Mouse (Mus musculus) spleen, postnatal 14 days (tissue): Measurements from ENCODE around the gene Tmc5.

Experiments used
- DNase-seq, 2 experiments: peaks; one replicate each; pipeline ENCODE4 v3.0.0; 2021 to 2022; ENCODE audit warnings: low spot score in 2 of 2

Gene Tmc5

GRCm38 (mm10) chr7:118696146-118696545 lies 99.0 kb downstream of the Tmc5 start:
- DNase-seq = no peak

DNA sequence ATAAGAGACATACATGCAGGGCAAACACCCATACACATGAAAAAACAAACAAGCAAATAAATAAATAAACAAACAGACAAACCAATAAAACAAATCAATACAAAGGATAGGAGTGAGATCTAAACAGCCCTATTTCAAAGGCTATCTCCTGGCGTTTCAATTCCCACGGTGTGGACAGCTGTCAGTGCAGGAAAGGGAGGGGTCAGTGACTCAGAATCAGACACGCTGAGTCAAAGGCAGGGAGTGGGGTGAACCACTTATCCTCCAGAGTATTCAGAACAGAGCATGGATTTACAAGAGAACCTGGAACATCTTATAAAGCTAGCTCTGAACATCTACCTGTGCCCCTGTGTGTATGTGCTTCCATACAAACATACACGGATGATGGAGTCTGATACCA lies 100.1 kb downstream of the Tmc5 start:
- no peak for DNase-seq

GRCm38 (mm10) chr7:118698882-118699281 lies 101.8 kb downstream of the Tmc5 start:
- DNase-seq = no peak

- no peak for DNase-seq
Measured at GRCm38 (mm10) chr7:118703144-118703561, 106.1 kb downstream of the Tmc5 start.

- DNase-seq = no peak
Measured at GRCm38 (mm10) chr7:118704001-118704850, 107.1 kb downstream of the Tmc5 start.

DNA sequence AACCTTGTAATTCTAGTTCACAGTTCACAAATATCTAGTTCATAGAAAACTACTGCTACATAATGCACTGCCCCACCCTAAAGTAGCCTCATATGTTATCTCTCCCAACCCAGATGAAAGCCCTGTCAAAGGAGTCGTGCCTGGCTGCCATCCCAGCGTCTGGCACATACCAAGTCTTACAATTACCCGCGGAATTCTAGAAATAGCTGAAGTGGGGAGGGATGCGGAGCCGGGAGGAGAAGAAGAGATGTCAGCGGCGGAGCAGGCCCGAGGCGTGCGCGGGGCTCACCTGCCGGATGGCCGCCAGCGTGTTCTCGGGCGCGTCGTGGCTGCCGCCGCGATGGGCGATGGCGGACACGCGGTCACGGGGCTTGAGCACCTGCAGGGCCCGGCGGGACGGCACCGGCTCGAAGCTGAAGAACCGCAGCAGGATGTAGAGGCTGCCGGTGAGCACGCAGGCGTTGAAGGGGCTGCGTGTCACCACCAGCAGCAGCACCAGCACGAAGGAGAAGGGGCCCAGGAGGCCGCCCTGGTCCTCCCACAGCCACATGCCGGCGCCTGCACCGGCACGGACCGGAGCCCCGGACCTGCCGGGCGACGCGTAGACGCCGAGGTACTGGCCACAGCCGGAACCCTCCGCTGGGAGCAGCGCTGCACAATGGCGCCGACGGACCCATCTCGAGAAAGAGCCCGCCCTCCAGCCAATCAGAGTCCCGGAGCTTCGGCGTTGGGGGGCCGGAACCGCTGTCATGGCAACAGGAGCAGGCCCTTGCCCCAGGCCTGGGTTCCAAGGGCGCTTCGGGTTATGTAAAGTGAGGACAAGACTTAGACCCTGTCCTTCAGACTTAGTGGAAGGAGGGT lies 108.2 kb downstream of the Tmc5 start, which contains the start of gene Gde1:
Gene Gde1, minus strand, starts transcription at position 678 of the 861 bp plus-strand sequence.
- peak; percentile 74 to 85 for DNase-seq

DNA sequence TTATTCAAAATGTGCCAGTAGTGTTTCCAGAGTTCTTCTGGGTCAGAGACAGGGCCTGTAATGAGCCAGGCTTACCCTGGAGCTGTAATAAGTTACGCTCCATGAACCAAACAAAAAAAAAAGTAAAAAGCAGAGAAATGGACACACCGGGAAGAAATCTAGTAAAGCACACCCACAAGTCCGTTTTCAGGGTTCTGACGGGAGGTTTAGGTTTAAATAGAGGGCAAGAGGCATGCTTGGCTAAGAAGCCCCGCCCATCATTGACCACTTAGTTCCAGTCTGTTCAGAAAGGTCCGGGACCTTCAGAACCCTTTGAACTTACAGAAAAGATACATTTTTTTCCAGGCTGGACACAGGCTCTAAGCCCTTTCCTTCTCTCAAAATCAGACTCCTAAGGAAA lies 109.0 kb downstream of the Tmc5 start:
- no peak for DNase-seq

DNA sequence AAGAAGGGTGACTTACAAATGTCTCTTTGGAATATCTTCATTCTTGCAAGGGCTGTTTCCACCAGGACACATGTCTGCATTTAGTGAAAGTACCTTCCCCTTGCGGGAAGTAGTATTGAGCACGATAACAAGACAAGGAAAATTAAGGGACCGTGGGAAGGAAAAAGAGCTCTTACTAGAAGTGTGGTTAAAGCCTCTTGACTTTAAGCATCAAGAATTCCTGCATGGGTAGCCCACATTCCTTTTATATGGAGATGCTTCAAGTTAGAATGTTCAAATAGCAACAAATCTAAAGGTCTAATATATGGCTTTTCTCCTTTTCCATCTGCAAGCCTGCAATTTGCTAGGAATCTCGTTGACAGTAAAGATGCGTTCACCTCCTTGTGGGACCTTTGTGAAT lies 109.4 kb downstream of the Tmc5 start:
- no peak for DNase-seq

- no peak for DNase-seq
Measured at GRCm38 (mm10) chr7:118707216-118707615, 110.1 kb downstream of the Tmc5 start.

DNA sequence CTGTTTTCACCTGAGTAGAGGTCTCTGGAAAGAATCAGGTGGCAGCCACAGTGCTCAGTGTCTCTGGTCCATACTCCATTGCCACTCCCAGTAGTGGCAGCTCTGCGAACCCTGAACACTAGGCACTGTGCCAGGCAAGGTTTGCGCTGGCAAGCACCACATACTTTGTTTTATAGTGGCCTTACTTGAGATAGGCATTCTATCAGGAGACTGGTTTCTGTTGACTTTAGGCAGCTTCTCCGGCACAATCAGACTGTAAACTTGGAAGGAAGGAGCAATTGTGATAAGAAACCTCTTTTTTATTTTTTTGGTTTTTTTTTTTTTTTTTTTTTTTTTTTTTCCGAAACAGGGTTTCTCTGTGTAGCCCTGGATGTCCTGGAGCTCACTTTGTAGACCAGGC lies 110.9 kb downstream of the Tmc5 start:
- DNase-seq = no peak

- DNase-seq = no peak
Measured at GRCm38 (mm10) chr7:118710776-118711175, 113.7 kb downstream of the Tmc5 start.

DNA sequence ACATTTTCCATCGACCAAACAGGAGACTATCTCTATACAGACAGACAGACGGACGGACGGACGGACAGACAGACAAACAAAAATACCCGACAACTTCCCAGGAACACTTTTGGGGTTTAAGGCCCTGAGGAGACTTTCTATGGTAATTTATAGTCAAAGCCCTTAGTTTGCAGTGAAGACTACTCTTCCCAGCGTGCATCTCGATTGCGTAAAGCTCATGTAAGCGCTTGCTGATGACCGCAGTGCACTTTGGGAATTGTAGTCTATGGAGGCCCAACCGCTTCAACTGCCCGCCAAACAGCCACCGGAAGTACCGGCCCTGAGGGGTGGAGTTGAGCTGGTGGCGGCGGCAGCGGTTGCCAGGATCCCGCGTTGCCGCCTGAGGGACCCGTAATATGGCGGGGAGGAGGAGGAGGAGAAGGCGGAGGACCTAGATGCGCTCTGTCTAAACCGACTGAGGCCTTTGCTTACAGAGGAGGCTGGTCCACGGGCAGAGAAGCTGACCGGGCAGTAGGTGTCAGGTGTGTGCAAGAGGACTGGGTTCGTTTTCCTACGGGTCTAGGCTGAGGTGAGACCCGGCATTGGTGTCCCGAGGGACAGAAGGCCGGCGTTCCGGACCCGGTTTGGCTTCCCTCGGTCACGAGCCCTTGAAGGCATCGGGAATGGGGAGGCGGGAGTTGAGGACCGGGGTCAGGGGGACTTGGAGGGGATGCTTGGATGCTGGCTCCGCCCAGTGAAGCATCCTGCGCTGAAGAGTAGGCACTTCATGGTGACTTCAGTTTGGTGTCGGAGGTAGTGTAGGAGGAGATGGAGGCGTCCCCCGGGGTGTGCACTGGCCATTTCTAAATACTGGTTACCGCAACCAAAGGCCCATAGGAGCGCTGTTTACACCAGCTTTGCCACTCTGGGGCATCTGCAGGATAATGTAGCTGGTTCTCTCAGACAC lies 115.4 kb downstream of the Tmc5 start, which contains the start of gene Ccp110:
Gene Ccp110, plus strand, starts transcription at position 325 of the 946 bp plus-strand sequence.
- DNase-seq = peak; percentile 81 to 87

DNA sequence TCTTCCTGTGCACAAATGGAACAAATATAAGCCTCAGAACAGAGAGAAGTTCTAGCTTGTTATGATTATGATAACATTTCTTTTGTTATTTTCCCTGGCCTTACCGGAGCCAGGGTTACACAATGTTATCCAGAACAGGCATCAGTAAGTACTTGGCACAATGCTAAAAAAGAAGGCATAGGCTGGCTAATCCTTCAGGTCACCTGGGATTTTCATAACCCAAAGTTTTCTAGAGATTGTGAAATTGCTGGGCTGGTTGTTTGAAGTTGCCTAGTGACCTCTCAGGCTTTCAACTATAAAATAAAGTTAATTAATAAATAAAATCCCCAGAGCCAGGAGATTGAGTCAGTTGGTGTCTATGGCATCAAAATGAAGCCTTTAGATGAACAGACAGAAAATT lies 117.8 kb downstream of the Tmc5 start:
- DNase-seq = no peak

DNA sequence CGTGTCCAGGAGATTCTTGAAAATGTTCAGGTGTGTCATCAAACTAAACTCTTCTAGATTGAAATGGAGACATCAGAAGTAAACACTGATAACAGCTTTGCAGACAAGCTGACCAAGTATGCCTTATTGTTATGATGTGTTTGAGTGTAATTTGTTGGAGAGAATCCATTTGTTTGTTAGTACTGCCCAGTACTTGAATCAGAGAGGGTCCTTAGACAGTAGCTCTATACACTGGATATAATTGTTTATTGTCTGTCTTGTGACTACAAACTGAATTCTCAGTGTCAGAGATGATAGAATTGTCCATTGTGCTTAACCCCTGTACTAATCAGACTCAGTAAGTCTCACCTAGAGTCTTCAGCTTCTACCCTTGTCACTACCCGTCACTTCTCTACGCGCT lies 121.0 kb downstream of the Tmc5 start:
- no peak for DNase-seq

DNA sequence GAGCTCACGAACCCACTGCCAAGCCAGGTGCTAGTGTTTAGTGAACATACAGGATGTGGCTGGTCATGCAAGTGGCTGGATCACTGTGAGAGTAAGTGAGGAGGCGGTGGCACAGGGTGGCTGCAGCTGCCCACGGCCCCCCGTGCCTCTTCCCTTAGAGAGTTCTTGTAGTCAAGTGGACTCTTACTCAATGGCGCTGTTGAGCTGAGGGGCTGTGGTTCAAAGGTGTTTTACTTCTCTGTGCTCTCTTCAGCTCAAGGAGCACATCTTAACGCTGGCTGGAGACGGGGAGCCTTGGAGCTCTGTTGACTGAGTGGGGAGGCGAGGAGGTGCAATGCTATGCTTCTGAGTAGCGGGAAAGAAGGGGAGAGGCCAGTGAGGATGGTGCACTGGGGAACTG lies 126.8 kb downstream of the Tmc5 start:
- DNase-seq = no peak
